Mouse (Mus musculus) midbrain, embryonic 14.5 days (tissue): ENCODE measurements around the gene Cuzd1. TPM values are rescaled to one million over a fixed set of nuclear protein-coding genes. Genes with fewer than 3 reads are reported as not detected.

Source experiments
- ATAC-seq: fragments of 200-750 bp; cut with Nextera tagmentation; 2 replicates; pipeline ENCODE4 v1.8.0; 2017; ENCODE audit warnings: moderate number of reproducible peaks, moderate library complexity; ENCODE audit not compliant: low FRiP score, low TSS enrichment
- DNase-seq: peaks from one replicate; pipeline ENCODE4 v3.0.0-alpha.2; 2015
- H3K27ac ChIP-seq: fragments of 300-500 bp; sonication (generic); replicated peaks from 2 replicates; pipeline ENCODE4 v1.5.1; 2014; ENCODE audit warnings: mild to moderate bottlenecking, low read depth, low read length, moderate library complexity
- H3K27me3 ChIP-seq: fragments of 300-500 bp; sonication (generic); 2 replicates; pipeline ENCODE4 v1.6.1; 2014; ENCODE audit warnings: low read length, control low read depth, mixed read lengths; ENCODE audit not compliant: control insufficient read depth, insufficient read depth
- H3K36me3 ChIP-seq: fragments of 300-500 bp; sonication (generic); 2 replicates; pipeline ENCODE4 v1.6.1; 2014; ENCODE audit warnings: low read length, control low read depth; ENCODE audit not compliant: control insufficient read depth, insufficient read depth
- H3K4me1 ChIP-seq: fragments of 300-500 bp; sonication (generic); 2 replicates; pipeline ENCODE4 v1.6.1; 2014; ENCODE audit warnings: mild to moderate bottlenecking, antibody characterized with exemption, low read length, control low read depth; ENCODE audit not compliant: control insufficient read depth, insufficient read depth
- H3K4me2 ChIP-seq: fragments of 300-500 bp; sonication (generic); 2 replicates; pipeline ENCODE4 v1.6.1; 2014; ENCODE audit warnings: mild to moderate bottlenecking, low read length, moderate library complexity
- H3K4me3 ChIP-seq: fragments of 300-500 bp; sonication (generic); replicated peaks from 2 replicates; pipeline ENCODE4 v1.5.1; 2014; ENCODE audit warnings: low read depth, low read length
- H3K9ac ChIP-seq: fragments of 300-500 bp; sonication (generic); replicated peaks from 2 replicates; pipeline ENCODE4 v1.6.1; 2014; ENCODE audit warnings: mild to moderate bottlenecking, low read length, moderate library complexity
- H3K9me3 ChIP-seq: fragments of 300-500 bp; sonication (generic); 2 replicates; pipeline ENCODE4 v1.6.1; 2016; ENCODE audit warnings: low read length, control low read depth, mixed read lengths; ENCODE audit not compliant: control insufficient read depth
- WGBS: fragments of 180-500 bp; shearing (Covaris S2); extraction: QIAGEN DNeasy Blood & Tissue Kit; methylation state at CpG from one replicate; pipeline ENCODE4 v1.1.7; 2014; 5-methylcytosine and 5-hydroxymethylcytosine counted together
- polyA plus RNA-seq: library from polyadenylated mRNA; unstranded; fragments of >200 nt; fragmentation: Nextera tagmentation; extraction: Ambion mirVana; gene quantifications from 2 replicates; pipeline ENCODE4 v1.2.1, GENCODE M21; 2014

The Cuzd1 gene
- not detected in 2 replicates for polyA plus RNA-seq

DNA sequence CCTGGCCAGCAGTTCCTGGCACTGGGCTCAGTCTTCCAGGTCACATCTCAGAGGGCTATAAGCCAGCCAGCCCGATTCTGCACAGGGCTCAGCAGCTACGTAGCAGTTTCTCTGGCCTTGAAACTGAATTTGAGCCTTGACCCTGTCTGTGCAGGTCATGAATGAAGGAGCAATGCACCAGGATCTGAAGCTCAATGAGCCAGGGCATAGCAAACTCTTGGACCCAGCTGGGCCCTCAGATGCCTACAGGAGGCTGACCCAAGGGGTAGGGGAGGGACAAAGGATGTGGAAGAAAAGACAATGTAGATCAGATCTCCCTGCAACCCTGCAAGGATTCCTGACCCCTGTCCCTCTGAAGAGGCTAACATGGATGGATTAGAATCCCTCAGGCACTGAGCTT lies at the start of gene Cuzd1:
Gene Cuzd1, minus strand, starts transcription at position 101 of the 400 bp plus-strand sequence.
- Histone ChIP-seq H3K27ac (no peak within 1 kb of the TSS), H3K27me3 (no peaks in the 10 kb centered on the region), H3K36me3 (no peaks in the 10 kb centered on the region), H3K9ac (no peak within 1 kb of the TSS), H3K4me3 (no peak within 1 kb of the TSS), H3K4me2 (no peak within 1 kb of the TSS), H3K4me1 (no peaks in the 10 kb centered on the region), H3K9me3 (no peaks in the 10 kb centered on the region)
- no peak for ATAC-seq
- DNase-seq, result no peak
- WGBS, result 91% methylated on average over 2 of the region's 2 CpGs

DNA sequence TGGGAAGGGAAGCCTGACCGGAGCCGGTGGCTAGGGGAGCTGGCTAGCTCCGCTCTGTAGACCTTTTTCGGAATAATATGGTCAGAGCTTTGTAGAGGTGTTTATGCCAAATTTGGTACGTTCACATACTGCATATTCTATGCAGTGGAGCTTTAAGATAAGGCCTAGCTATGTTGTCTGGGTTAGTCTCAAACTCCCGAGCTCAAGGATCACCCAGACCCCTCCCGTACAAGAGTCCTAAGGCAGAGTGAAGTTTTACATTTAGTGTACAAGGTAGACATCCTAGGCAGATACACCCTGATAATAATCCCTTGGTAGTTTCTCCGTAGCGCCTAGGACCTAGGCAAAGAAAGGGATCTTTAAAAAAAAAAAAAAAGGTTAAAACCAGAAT lies 49.4 kb upstream of the Cuzd1 start:
- Histone ChIP-seq H3K4me2 (peak overlapping the region; percentile 75), H3K9ac (peak overlapping the region; percentile 94), H3K27ac (peak overlapping the region; percentile 92), H3K4me3 (peak overlapping the region; percentile 77), H3K27me3 (no peaks in the 10 kb centered on the region), H3K4me1 (peaks cover 5% of the 10 kb centered on the region; the same call in 1 of the 2 replicates), H3K36me3 (peaks cover 6% of the 10 kb centered on the region; the same call in 1 of the 2 replicates), H3K9me3 (no peaks in the 10 kb centered on the region)
- ATAC-seq, result peak; percentile 8; the same call in 1 of the 2 replicates
- WGBS, result 9% methylated on average over 9 of the region's 9 CpGs
- no peak for DNase-seq

GRCm38 (mm10) chr7:131370648-131371469 lies 48.8 kb upstream of the Cuzd1 start, which contains the start of gene Pstk:
Gene Pstk, plus strand, starts transcription at chr7:131371141.
- Histone ChIP-seq H3K27ac (peak within 1 kb of the TSS; percentile 92), H3K4me3 (peak within 1 kb of the TSS; percentile 77), H3K36me3 (peaks cover 6% of the 10 kb centered on the region; the same call in 1 of the 2 replicates), H3K27me3 (no peaks in the 10 kb centered on the region), H3K9ac (peak within 1 kb of the TSS; percentile 94), H3K4me2 (peak within 1 kb of the TSS; percentile 75), H3K9me3 (no peaks in the 10 kb centered on the region), H3K4me1 (peaks cover 5% of the 10 kb centered on the region; the same call in 1 of the 2 replicates)
- ATAC-seq (peak; percentile 90), DNase-seq (peak; percentile 95)
- 4% methylated on average over 47 of the region's 47 CpGs for WGBS

- no peaks in the 10 kb centered on the region for H3K9me3 ChIP-seq
- no peak overlapping the region for H3K4me3 ChIP-seq
- WGBS, result 95% methylated on average over 8 of the region's 8 CpGs
- no peaks in the 10 kb centered on the region for H3K27me3 ChIP-seq
- no peak overlapping the region for H3K27ac ChIP-seq
- peaks cover 2% of the 10 kb centered on the region; the same call in 1 of the 2 replicates for H3K36me3 ChIP-seq
- no peak overlapping the region for H3K4me2 ChIP-seq
- no peak for ATAC-seq
- DNase-seq, result no peak
- no peak overlapping the region for H3K9ac ChIP-seq
- peaks cover 14% of the 10 kb centered on the region for H3K4me1 ChIP-seq
Measured at GRCm38 (mm10) chr7:131364131-131364530, 42.0 kb upstream of the Cuzd1 start.

DNA sequence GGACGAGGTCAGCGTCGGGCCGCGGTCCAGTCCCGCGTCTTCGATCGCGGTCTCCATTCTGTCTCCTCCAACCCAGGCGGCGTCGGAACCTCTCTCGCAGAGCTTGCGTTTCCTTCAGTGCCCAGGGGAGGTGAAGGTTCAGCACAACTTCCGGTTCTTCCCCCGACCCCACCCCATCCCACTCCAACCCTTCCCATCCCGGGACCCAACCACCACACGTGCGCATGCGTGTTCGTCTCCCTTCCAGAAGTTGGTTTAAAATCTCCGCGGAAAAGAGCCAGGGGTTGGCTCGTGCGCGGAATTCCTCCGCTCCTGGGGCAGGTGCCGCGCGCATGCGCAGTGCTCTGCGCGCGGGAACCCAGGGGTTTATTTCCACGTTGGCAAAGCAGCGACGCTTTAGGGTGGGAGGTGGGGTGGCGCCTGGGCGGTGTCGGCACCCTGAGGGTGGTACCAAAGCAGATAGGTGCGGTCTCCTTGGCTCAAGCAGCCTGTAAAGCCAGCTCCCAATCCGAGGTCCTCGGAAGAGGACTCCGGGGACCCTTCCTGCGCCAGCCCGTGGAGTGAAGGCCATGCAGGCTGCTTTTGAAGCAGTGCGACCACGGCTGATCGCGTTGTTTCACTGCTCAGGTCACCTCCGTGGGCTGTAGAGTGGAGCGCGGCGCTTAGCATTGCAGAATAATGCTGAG lies 40.7 kb upstream of the Cuzd1 start, which contains the start of gene 2310057M21Rik:
Gene 2310057M21Rik, minus strand, starts transcription at position 145 of the 686 bp plus-strand sequence.
- H3K4me3 ChIP-seq, result peak within 1 kb of the TSS; percentile 82
- peaks cover 15% of the 10 kb centered on the region for H3K36me3 ChIP-seq
- peak within 1 kb of the TSS; percentile 81 for H3K9ac ChIP-seq
- H3K4me2 ChIP-seq, result peak within 1 kb of the TSS; percentile 89
- H3K4me1 ChIP-seq, result peaks cover 14% of the 10 kb centered on the region
- under 1% methylated on average over 55 of the region's 55 CpGs for whole genome bisulfite sequencing
- peak within 1 kb of the TSS; percentile 86 for H3K27ac ChIP-seq
- no peaks in the 10 kb centered on the region for H3K9me3 ChIP-seq
- ATAC-seq (peak; percentile 96), DNase-seq (peak; percentile 99)
- H3K27me3 ChIP-seq, result no peaks in the 10 kb centered on the region

GRCm38 (mm10) chr7:131362269-131362614 lies 40.1 kb upstream of the Cuzd1 start:
- WGBS, result under 1% methylated on average over 35 of the region's 35 CpGs
- DNase-seq (no peak), ATAC-seq (peak; percentile 84)
- H3K27ac ChIP-seq, result peak overlapping the region; percentile 86
- H3K9ac ChIP-seq, result peak overlapping the region; percentile 81
- H3K4me3 ChIP-seq, result peak overlapping the region; percentile 82
- H3K9me3 ChIP-seq, result no peaks in the 10 kb centered on the region
- peak overlapping the region; percentile 89 for H3K4me2 ChIP-seq
- H3K4me1 ChIP-seq, result peaks cover 14% of the 10 kb centered on the region
- H3K27me3 ChIP-seq, result no peaks in the 10 kb centered on the region
- H3K36me3 ChIP-seq, result peaks cover 20% of the 10 kb centered on the region

DNA sequence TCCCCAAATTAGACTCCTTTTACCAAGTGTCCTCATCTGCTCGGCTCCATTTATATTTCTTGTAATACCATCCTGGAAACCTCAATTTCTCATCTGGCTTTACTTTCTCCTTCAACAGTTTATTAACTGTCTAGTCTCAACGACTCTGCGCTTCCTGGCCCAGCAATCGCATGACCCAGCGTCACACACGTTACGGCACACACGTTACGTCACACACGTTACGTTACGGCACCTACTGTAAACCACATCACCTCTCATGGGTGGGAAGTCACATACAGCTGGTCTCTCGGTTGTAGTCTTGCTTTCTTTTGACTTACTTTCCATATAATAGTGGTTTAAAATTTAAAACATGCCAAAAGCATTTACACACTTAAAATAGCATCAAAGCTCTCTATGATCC lies 34.0 kb upstream of the Cuzd1 start:
- H3K27ac ChIP-seq, result no peak overlapping the region
- 98% methylated on average over 13 of the region's 13 CpGs for WGBS
- DNase-seq (no peak), ATAC-seq (no peak)
- H3K9ac ChIP-seq, result no peak overlapping the region
- H3K27me3 ChIP-seq, result no peaks in the 10 kb centered on the region
- H3K9me3 ChIP-seq, result no peaks in the 10 kb centered on the region
- H3K36me3 ChIP-seq, result peaks cover 50% of the 10 kb centered on the region
- no peak overlapping the region for H3K4me2 ChIP-seq
- no peak overlapping the region for H3K4me3 ChIP-seq
- H3K4me1 ChIP-seq, result peaks cover 2% of the 10 kb centered on the region

- DNase-seq (no peak), ATAC-seq (no peak)
- peaks cover 53% of the 10 kb centered on the region for H3K36me3 ChIP-seq
- no peak overlapping the region for H3K9ac ChIP-seq
- H3K4me3 ChIP-seq, result no peak overlapping the region
- no peaks in the 10 kb centered on the region for H3K27me3 ChIP-seq
- no peaks in the 10 kb centered on the region for H3K4me1 ChIP-seq
- 72% methylated on average over 7 of the region's 7 CpGs for WGBS
- no peak overlapping the region for H3K27ac ChIP-seq
- no peaks in the 10 kb centered on the region for H3K9me3 ChIP-seq
- H3K4me2 ChIP-seq, result no peak overlapping the region
Measured at GRCm38 (mm10) chr7:131345856-131346541, 23.9 kb upstream of the Cuzd1 start.
